Mouse (Mus musculus) CH12.LX (cell line): ENCODE measurements around the gene Cpa1. TPM values are rescaled to one million over a fixed set of nuclear protein-coding genes. Genes with fewer than 3 reads are reported as not detected.

Experiments
- DNase-seq: peaks from one replicate; pipeline ENCODE4 v3.0.0-alpha.2; 2013; ENCODE audit errors: extremely low read depth
- H3K27ac ChIP-seq: 2 replicates; pipeline ENCODE4 v1.5.1; 2012; ENCODE audit warnings: low read depth, mild to moderate bottlenecking, control low read depth, moderate library complexity; ENCODE audit not compliant: insufficient read depth
- H3K27me3 ChIP-seq: replicated peaks from 2 replicates; pipeline ENCODE3; 2012; ENCODE audit warnings: inconsistent platforms
- H3K36me3 ChIP-seq, 2 experiments: replicated peaks in 1 of 2; 2 replicates each; pipeline versions ENCODE3 to v1.6.1; 2012; ENCODE audit warnings: inconsistent platforms in 1 of 2, low read length in 1 of 2, mild to moderate bottlenecking in 1 of 2, mixed read lengths in 1 of 2, moderate library complexity in 1 of 2; ENCODE audit not compliant: control insufficient read depth in 1 of 2, insufficient read depth in 1 of 2
- H3K4me1 ChIP-seq, 2 experiments: 2 replicates each; pipeline ENCODE4 v1.6.1; 2012; ENCODE audit warnings: inconsistent platforms in 1 of 2, moderate library complexity in 1 of 2; ENCODE audit not compliant: insufficient read depth in 2 of 2, control insufficient read depth in 1 of 2
- H3K4me2 ChIP-seq: 2 replicates; pipeline ENCODE4 v1.6.1; 2012; ENCODE audit warnings: low read depth, mild to moderate bottlenecking, control low read depth; ENCODE audit not compliant: poor library complexity, insufficient read depth, severe bottlenecking
- H3K4me3 ChIP-seq, 3 experiments: fragments of 150-350 bp in 1 of 3; sonication (generic) in 1 of 3; replicated peaks in 1 of 3; 2 replicates each; pipeline versions ENCODE3 to v1.5.1; 2011 to 2012; ENCODE audit warnings: low read depth in 2 of 3, low read length in 2 of 3, mild to moderate bottlenecking in 2 of 3, moderate library complexity in 2 of 3, control low read depth in 1 of 3, improper control_type of control experiment in 1 of 3, inconsistent platforms in 1 of 3, mixed read lengths in 1 of 3; ENCODE audit not compliant: poor library complexity in 1 of 3
- H3K79me2 ChIP-seq: replicated peaks from 2 replicates; pipeline ENCODE4 v1.6.1; 2012; ENCODE audit warnings: mild to moderate bottlenecking, moderate library complexity; ENCODE audit not compliant: control insufficient read depth, poor library complexity, insufficient read depth, severe bottlenecking; ENCODE audit errors: extremely low read depth
- H3K9ac ChIP-seq: 2 replicates; pipeline ENCODE4 v1.6.1; 2012; ENCODE audit warnings: low read depth, mild to moderate bottlenecking, control low read depth, moderate library complexity; ENCODE audit not compliant: insufficient read depth
- H3K9me3 ChIP-seq: replicated peaks from 2 replicates; pipeline ENCODE3; 2012; ENCODE audit warnings: low read length, inconsistent platforms, mixed read lengths
- CHD1 ChIP-seq: IDR thresholded peaks from 2 replicates; pipeline ENCODE4 v1.6.1; 2012; ENCODE audit warnings: low read depth, low read length, improper control_type of control experiment, inconsistent platforms
- CHD2 ChIP-seq: IDR thresholded peaks from 2 replicates; pipeline ENCODE4 v1.6.1; 2011; ENCODE audit warnings: low read length, improper control_type of control experiment
- E2F4 ChIP-seq: IDR thresholded peaks from 2 replicates; pipeline ENCODE4 v1.6.1; 2011; ENCODE audit warnings: low read depth, low read length, improper control_type of control experiment; ENCODE audit not compliant: insufficient replicate concordance
- ELF1 ChIP-seq: IDR thresholded peaks from 2 replicates; pipeline ENCODE4 v1.6.1; 2014; ENCODE audit warnings: low read depth, mild to moderate bottlenecking, inconsistent platforms, low read length, improper control_type of control experiment
- EP300 ChIP-seq: IDR thresholded peaks from 2 replicates; pipeline ENCODE4 v1.6.1; 2011; ENCODE audit warnings: low read length, improper control_type of control experiment
- ETS1 ChIP-seq: conservative IDR thresholded peaks from 2 replicates; pipeline ENCODE4 v1.6.1; 2012; ENCODE audit warnings: low read depth, mild to moderate bottlenecking, inconsistent platforms, low read length, improper control_type of control experiment, moderate library complexity
- GABPA ChIP-seq: IDR thresholded peaks from 2 replicates; pipeline ENCODE4 v1.6.1; 2012; ENCODE audit warnings: low read depth, low read length, improper control_type of control experiment, inconsistent platforms; ENCODE audit not compliant: insufficient replicate concordance
- IRF4 ChIP-seq: IDR thresholded peaks from 2 replicates; pipeline ENCODE4 v1.6.1; 2014; ENCODE audit warnings: low read depth, mild to moderate bottlenecking, inconsistent platforms, low read length, improper control_type of control experiment
- JUN ChIP-seq: IDR thresholded peaks from 2 replicates; pipeline ENCODE4 v1.6.1; 2011; ENCODE audit warnings: low read depth, mild to moderate bottlenecking, low read length, improper control_type of control experiment, moderate library complexity; ENCODE audit not compliant: insufficient read depth
- MAFK ChIP-seq: IDR thresholded peaks from 2 replicates; pipeline ENCODE4 v1.6.1; 2011; ENCODE audit warnings: low read length, improper control_type of control experiment; ENCODE audit not compliant: insufficient replicate concordance
- MAZ ChIP-seq: IDR thresholded peaks from 2 replicates; pipeline ENCODE4 v1.6.1; 2012; ENCODE audit warnings: low read depth, mild to moderate bottlenecking, inconsistent platforms, low read length, improper control_type of control experiment, moderate library complexity
- MEF2A ChIP-seq: IDR thresholded peaks from 2 replicates; pipeline ENCODE4 v1.6.1; 2014; ENCODE audit warnings: low read depth, mild to moderate bottlenecking, inconsistent platforms, low read length, improper control_type of control experiment, borderline replicate concordance
- MXI1 ChIP-seq: IDR thresholded peaks from 2 replicates; pipeline ENCODE4 v1.6.1; 2011; ENCODE audit warnings: mild to moderate bottlenecking, low read depth, low read length, improper control_type of control experiment
- MYC ChIP-seq: IDR thresholded peaks from 2 replicates; pipeline ENCODE4 v1.6.1; 2011; ENCODE audit warnings: low read depth, mild to moderate bottlenecking, improper control_type of control experiment, low read length
- NRF1 ChIP-seq: IDR thresholded peaks from 2 replicates; pipeline ENCODE4 v1.6.1; 2014; ENCODE audit warnings: low read depth, mild to moderate bottlenecking, inconsistent platforms, low read length, improper control_type of control experiment, moderate library complexity
- POLR2A ChIP-seq: IDR thresholded peaks from 2 replicates; pipeline ENCODE4 v1.6.1; 2011; ENCODE audit warnings: low read depth, mild to moderate bottlenecking, improper control_type of control experiment, low read length
- POLR2AphosphoS2 ChIP-seq: IDR thresholded peaks from 2 replicates; pipeline ENCODE4 v1.6.1; 2011; ENCODE audit warnings: low read depth, low read length, improper control_type of control experiment
- RAD21 ChIP-seq: IDR thresholded peaks from 2 replicates; pipeline ENCODE4 v1.6.1; 2011; ENCODE audit warnings: low read depth, mild to moderate bottlenecking, low read length, improper control_type of control experiment, moderate library complexity
- SIN3A ChIP-seq: IDR thresholded peaks from 2 replicates; pipeline ENCODE4 v1.6.1; 2012; ENCODE audit warnings: low read length, improper control_type of control experiment, inconsistent platforms
- TBP ChIP-seq: conservative IDR thresholded peaks from 2 replicates; pipeline ENCODE4 v1.6.1; 2011; ENCODE audit warnings: low read depth, low read length, improper control_type of control experiment
- TCF12 ChIP-seq: IDR thresholded peaks from 2 replicates; pipeline ENCODE4 v1.6.1; 2014; ENCODE audit warnings: low read depth, mild to moderate bottlenecking, inconsistent platforms, low read length, improper control_type of control experiment
- UBTF ChIP-seq: IDR thresholded peaks from 2 replicates; pipeline ENCODE4 v1.6.1; 2012; ENCODE audit warnings: low read depth, mild to moderate bottlenecking, inconsistent platforms, low read length, improper control_type of control experiment, moderate library complexity
- USF1 ChIP-seq: IDR thresholded peaks from 2 replicates; pipeline ENCODE4 v1.6.1; 2014; ENCODE audit warnings: low read depth, mild to moderate bottlenecking, inconsistent platforms, low read length, improper control_type of control experiment
- USF2 ChIP-seq: conservative IDR thresholded peaks from 2 replicates; pipeline ENCODE4 v1.6.1; 2011; ENCODE audit warnings: low read depth, low read length, improper control_type of control experiment
- ZKSCAN1 ChIP-seq: IDR thresholded peaks from 2 replicates; pipeline ENCODE4 v1.6.1; 2012; ENCODE audit warnings: low read depth, inconsistent platforms, low read length, improper control_type of control experiment, borderline replicate concordance
- ZMIZ1 ChIP-seq: IDR thresholded peaks from 2 replicates; pipeline ENCODE4 v1.6.1; 2012; ENCODE audit warnings: low read depth, mild to moderate bottlenecking, inconsistent platforms, low read length, improper control_type of control experiment
- ZNF384 ChIP-seq: IDR thresholded peaks from 2 replicates; pipeline ENCODE4 v1.6.1; 2012; ENCODE audit warnings: low read depth, low read length, improper control_type of control experiment, inconsistent platforms
- dilution Hi-C: fragments of 300-500 bp; cut with MboI; formaldehyde crosslinking; loops from 2 replicates; pipeline ENCODE4 v1.14.3; 2020; ENCODE audit warnings: low sequenced_read_pairs; ENCODE audit not compliant: extremely low pct_unique_long_range_greater_than_20kb, extremely low pct_ligation_motif_present
- in situ Hi-C: fragments of 300-500 bp; cut with MboI; formaldehyde crosslinking; loops from 3 replicates; pipeline ENCODE4 v1.14.3; 2019; ENCODE audit warnings: low sequenced_read_pairs, low pct_ligation_motif_present, low pct_unique_long_range_greater_than_20kb, mixed read lengths
- polyA plus RNA-seq: library from polyadenylated mRNA; unstranded; fragments of >175 nt; gene quantifications from 2 replicates; pipeline ENCODE4 v1.2.1, GENCODE M21; 2012; ENCODE audit warnings: low read depth; ENCODE audit not compliant: insufficient read length
- total RNA-seq, 2 experiments: library from RNA; depleted of rRNA; stranded (reverse); fragments of 300-350 nt in 1 of 2; fragments of >200 nt in 1 of 2; gene quantifications; 2 replicates each; pipeline ENCODE4 v1.2.3; 2012 to 2014

Gene Cpa1
- total and polyA plus RNA-seq, 3 experiments: not detected

- dilution Hi-C loops: no loop called here
- no peaks in the 10 kb centered on the region for H3K9me3 ChIP-seq
- H3K9ac ChIP-seq: no peak overlapping the region
- no peak overlapping the region for H3K4me3 ChIP-seq
- in situ Hi-C loops: no loop called here
- no peak overlapping the region for H3K4me2 ChIP-seq
- no peaks in the 10 kb centered on the region for H3K27me3 ChIP-seq
- H3K4me1 ChIP-seq: peaks cover 3% of the 10 kb centered on the region in 2 experiments; a peak in 2 of 4 replicates
- TF ChIP-seq RAD21 (no peak), CHD2 (no peak), USF2 (no peak), MYC (no peak), TCF12 (no peak), SIN3A (no peak), ZNF384 (no peak), ELF1 (no peak), MXI1 (no peak), POLR2AphosphoS2 (no peak), UBTF (no peak), USF1 (no peak), MAFK (no peak), MAZ (no peak), CHD1 (no peak), NRF1 (no peak), TBP (no peak)
- no peak overlapping the region for H3K27ac ChIP-seq
- H3K79me2 ChIP-seq: no peaks in the 10 kb centered on the region
- H3K36me3 ChIP-seq: no peaks in the 10 kb centered on the region
- DNase-seq: no peak
These were observed 20.3 kb upstream of the Cpa1 start for GRCm38 (mm10) chr6:30618735-30619134.

GRCm38 (mm10) chr6:30619606-30620005 is 19.4 kb upstream of the Cpa1 start:
- no peak overlapping the region for H3K27ac ChIP-seq
- H3K4me1 ChIP-seq: peaks cover 3% of the 10 kb centered on the region in 2 experiments; a peak in 2 of 4 replicates
- in situ Hi-C loops: no loop called here
- H3K9me3 ChIP-seq: no peaks in the 10 kb centered on the region
- no peaks in the 10 kb centered on the region for H3K27me3 ChIP-seq
- no peak overlapping the region for H3K4me3 ChIP-seq
- dilution Hi-C loops: no loop called here
- no peak for DNase-seq
- H3K79me2 ChIP-seq: no peaks in the 10 kb centered on the region
- TF ChIP-seq GABPA: no peak
- TF ChIP-seq POLR2A: no peak
- no peak for TF ChIP-seq ETS1
- no peak for TF ChIP-seq MYC
- no peak for TF ChIP-seq E2F4
- TF ChIP-seq ZNF384: no peak
- TF ChIP-seq MXI1: no peak
- no peak for TF ChIP-seq MEF2A
- no peak for TF ChIP-seq ZKSCAN1
- TF ChIP-seq ZMIZ1: no peak
- no peak for TF ChIP-seq USF1
- no peak for TF ChIP-seq IRF4
- no peak for TF ChIP-seq POLR2AphosphoS2
- TF ChIP-seq EP300: no peak
- TF ChIP-seq JUN: no peak
- no peak overlapping the region for H3K9ac ChIP-seq
- H3K4me2 ChIP-seq: no peak overlapping the region
- H3K36me3 ChIP-seq: no peaks in the 10 kb centered on the region
